In the genomic region with DNA sequence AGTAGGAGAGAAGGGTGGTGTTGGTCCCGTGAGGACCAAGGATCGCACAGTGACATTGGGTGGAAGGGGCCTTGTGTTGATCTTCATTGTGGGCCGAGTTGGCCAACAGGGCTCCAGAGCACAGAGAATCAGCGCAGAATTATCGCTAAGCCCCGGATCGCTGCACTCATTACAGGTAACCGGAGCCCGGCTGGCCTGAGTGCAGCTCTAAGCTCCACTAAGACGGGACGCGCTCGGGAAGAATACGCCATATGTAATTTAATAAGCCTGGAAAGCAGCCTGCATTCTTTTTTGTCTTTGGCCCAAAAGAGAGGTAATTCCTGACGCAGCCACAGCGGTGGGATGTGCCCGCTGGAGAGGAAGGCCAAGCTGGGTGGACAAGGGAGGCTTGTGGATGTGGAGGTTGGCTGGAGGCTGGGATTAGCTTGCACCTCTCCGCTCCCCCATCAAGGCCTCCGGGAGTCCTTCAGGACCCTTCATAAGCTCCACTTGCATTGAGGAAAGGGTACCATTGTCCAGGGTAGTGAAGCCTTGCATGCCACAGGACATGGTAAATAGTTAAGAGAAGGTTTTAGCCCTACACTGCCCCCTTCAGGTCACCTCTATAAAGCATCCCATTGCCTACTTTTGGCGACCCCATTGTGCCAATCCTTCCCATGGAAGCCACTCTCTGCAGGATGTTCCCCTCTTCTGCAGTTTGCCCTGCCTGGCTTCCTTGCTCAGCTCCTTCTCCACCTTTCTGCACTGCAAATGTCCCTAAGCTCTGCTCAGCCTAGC, we compare ENCODE assay signal across 16 mouse cellular contexts.
DNase-seq lines count a peak whose midpoint lies in the region; ATAC-seq and TF ChIP-seq lines count a peak whose summit lies in the region.
"Had no signal": no experiment of that assay in that cellular context is flagged by ENCODE, and none has a peak within 500 bp of the region (broad histone marks: within the 10 kb centered on the region; RNA-seq: fewer than 3 reads in every experiment).

No protein-coding gene starts in this region.

- H3K36me3 ChIP-seq in kidney, adult 2 months (ENCODE audit: control insufficient read depth, insufficient read depth, low read length) = no peaks in the 10 kb centered on the region
- H3K36me3 ChIP-seq in CH12.LX (replicated peaks in 1 of 2; ENCODE audit: control insufficient read depth in 1 of 2, insufficient read depth in 1 of 2, low read length in 1 of 2) = no peaks in the 10 kb centered on the region
- H3K36me3 ChIP-seq in embryonic facial prominence, embryonic 13.5 days = no peaks in the 10 kb centered on the region
- H3K36me3 ChIP-seq: G1E; limb, embryonic 13.5 days; midbrain, embryonic 12.5 days; stomach, embryonic 15.5 days had no signal

- TF ChIP-seq POLR2A in kidney, adult 2 months (IDR thresholded peaks at IDR 0.05; ENCODE audit: low read depth, low read length) = no peak
- no peak for TF ChIP-seq POLR2A in CH12.LX (IDR thresholded peaks at IDR 0.05; ENCODE audit: low read depth, low read length)

- H3K4me3 ChIP-seq in kidney, adult 2 months (ENCODE audit: insufficient read depth, low read depth, low read length) = no peak overlapping the region
- no peak overlapping the region for H3K4me3 ChIP-seq in CH12.LX (replicated peaks in 1 of 3; ENCODE audit: low read depth in 2 of 3, low read length in 2 of 3, poor library complexity in 1 of 3)
- H3K4me3 ChIP-seq in embryonic facial prominence, embryonic 13.5 days = no peak overlapping the region
- H3K4me3 ChIP-seq: limb, embryonic 13.5 days; midbrain, embryonic 12.5 days; stomach, embryonic 15.5 days had no signal

- H3K27ac ChIP-seq in kidney, adult 2 months (ENCODE audit: insufficient read depth, low read depth, low read length) = no peak overlapping the region
- no peak overlapping the region for H3K27ac ChIP-seq in CH12.LX (ENCODE audit: insufficient read depth, low read depth)
- H3K27ac ChIP-seq in embryonic facial prominence, embryonic 13.5 days = peak overlapping the region; percentile 62
- H3K27ac ChIP-seq: limb, embryonic 13.5 days; midbrain, embryonic 12.5 days; stomach, embryonic 15.5 days had no signal

- H3K4me2 ChIP-seq in CH12.LX (ENCODE audit: insufficient read depth, low read depth, poor library complexity, severe bottlenecking) = no peak overlapping the region
- H3K4me2 ChIP-seq in embryonic facial prominence, embryonic 13.5 days = peak overlapping the region; percentile 20; the same call in 1 of the 2 replicates
- H3K4me2 ChIP-seq: heart, embryonic 11.5 days; limb, embryonic 13.5 days; midbrain, embryonic 12.5 days; stomach, embryonic 15.5 days had no signal

- no peaks in the 10 kb centered on the region for H3K79me2 ChIP-seq in CH12.LX (replicated peaks; ENCODE audit: control insufficient read depth, extremely low read depth, insufficient read depth, poor library complexity, severe bottlenecking)

- peak; percentile 12 for TF ChIP-seq RAD21 in CH12.LX (IDR thresholded peaks at IDR 0.05; ENCODE audit: low read depth, low read length)

- no peak for DNase-seq in kidney, adult 2 months
- DNase-seq in kidney, adult 8-10 months = no peak
- peak; percentile 12 for DNase-seq in CH12.LX (ENCODE audit: extremely low read depth)
- peak; percentile 49 for DNase-seq in ES-CJ7 (ENCODE audit: low read depth, low spot score)
- DNase-seq in urinary bladder, postnatal 10 days (ENCODE audit: low spot score) = no peak
- no peak for DNase-seq in lung, adult 18-20 months
- DNase-seq: cerebellum, adult 9-11 months; lung, postnatal 14 days; thymus, postnatal 4 days had no signal

- dilution Hi-C loops in CH12.LX (cut with MboI; ENCODE audit: extremely low pct_ligation_motif_present, extremely low pct_unique_long_range_greater_than_20kb, low sequenced_read_pairs) = no loop called here

- H3K9me3 ChIP-seq in CH12.LX (replicated peaks; ENCODE audit: low read length) = no peaks in the 10 kb centered on the region
- no peaks in the 10 kb centered on the region for H3K9me3 ChIP-seq in embryonic facial prominence, embryonic 13.5 days
- H3K9me3 ChIP-seq: limb, embryonic 13.5 days; midbrain, embryonic 12.5 days; stomach, embryonic 15.5 days had no signal

- in situ Hi-C loops in CH12.LX (cut with MboI; ENCODE audit: low pct_ligation_motif_present, low pct_unique_long_range_greater_than_20kb, low sequenced_read_pairs) = no loop called here

- peak; percentile 64; the same call in 1 of the 2 replicates for ATAC-seq in embryonic facial prominence, embryonic 13.5 days (ENCODE audit: insufficient number of reproducible peaks, insufficient read depth, low FRiP score, low TSS enrichment, low read depth)
- ATAC-seq: intestine, embryonic 16.5 days had no signal

- H3K4me1 ChIP-seq in kidney, adult 2 months (ENCODE audit: control insufficient read depth, insufficient read depth, low read length) = no peaks in the 10 kb centered on the region
- H3K4me1 ChIP-seq in CH12.LX (ENCODE audit: control insufficient read depth in 1 of 2, insufficient read depth in 2 of 2) = no peaks in the 10 kb centered on the region
- H3K4me1 ChIP-seq in embryonic facial prominence, embryonic 13.5 days = peaks cover 12% of the 10 kb centered on the region
- H3K4me1 ChIP-seq: midbrain, embryonic 12.5 days; stomach, embryonic 15.5 days had no signal

- no peak for TF ChIP-seq EP300 in CH12.LX (IDR thresholded peaks at IDR 0.05; ENCODE audit: low read length)

- no peak overlapping the region for H3K9ac ChIP-seq in CH12.LX (ENCODE audit: insufficient read depth, low read depth)
- H3K9ac ChIP-seq in embryonic facial prominence, embryonic 13.5 days = no peak overlapping the region
- H3K9ac ChIP-seq: limb, embryonic 13.5 days; midbrain, embryonic 12.5 days; stomach, embryonic 15.5 days had no signal

- 57% methylated on average over 20 of the region's 20 CpGs for WGBS in kidney, adult 2 months
- WGBS in embryonic facial prominence, embryonic 13.5 days = 36% methylated on average over 20 of the region's 20 CpGs

- no peaks in the 10 kb centered on the region for H3K27me3 ChIP-seq in kidney, adult 2 months (replicated peaks; ENCODE audit: control insufficient read depth, insufficient read depth, low read length)
- peaks cover 88% of the 10 kb centered on the region for H3K27me3 ChIP-seq in CH12.LX (replicated peaks)
- H3K27me3 ChIP-seq in embryonic facial prominence, embryonic 13.5 days = no peaks in the 10 kb centered on the region
- H3K27me3 ChIP-seq: midbrain, embryonic 12.5 days; stomach, embryonic 15.5 days had no signal

- TF ChIP-seq CTCF in kidney, adult 2 months (conservative IDR thresholded peaks at IDR 0.05; ENCODE audit: insufficient read depth, insufficient read length, low read depth, low read length) = peak; percentile 31; the same call in 1 of the 2 replicates
- TF ChIP-seq CTCF in CH12.LX (conservative IDR thresholded peaks at IDR 0.05 in 1 of 2, IDR thresholded peaks at IDR 0.05 in 1 of 2; ENCODE audit: low read depth in 2 of 2, low read length in 2 of 2) = peak; percentile 17 to 52

TF ChIP-seq in CH12.LX, 34 proteins besides CTCF, POLR2A, EP300 and RAD21:
- TF ChIP-seq SMC3 (IDR thresholded peaks at IDR 0.05; ENCODE audit: low read depth, low read length) (peak; percentile 14; the same call in 1 of the 2 replicates), MEF2A (IDR thresholded peaks at IDR 0.05; ENCODE audit: borderline replicate concordance, low read depth, low read length) (no peak)
TF ChIP-seq in CH12.LX: peak in this region for 1.

Comparison
In these comparisons a context has a peak if more than half of its experiments do, and no peak if none do; other contexts are left out.
1. DNase-seq: peak in CH12.LX (single experiment) and ES-CJ7 (single experiment); none in kidney, adult 2 months (single experiment), kidney, adult 8-10 months (0 of 2), urinary bladder, postnatal 10 days (single experiment) and lung, adult 18-20 months (0 of 2).